Mouse (Mus musculus): ENCODE results near the gene Six2. TPM values are rescaled to one million over a fixed set of nuclear protein-coding genes. Genes with fewer than 3 reads are reported as not detected.
A peak's percentile ranks its signal among the peaks of the same experiment; 100 is the strongest.

Six2 gene
- polyA plus RNA-seq, 1 experiment from 2014 or later: 13.2 TPM

DNA sequence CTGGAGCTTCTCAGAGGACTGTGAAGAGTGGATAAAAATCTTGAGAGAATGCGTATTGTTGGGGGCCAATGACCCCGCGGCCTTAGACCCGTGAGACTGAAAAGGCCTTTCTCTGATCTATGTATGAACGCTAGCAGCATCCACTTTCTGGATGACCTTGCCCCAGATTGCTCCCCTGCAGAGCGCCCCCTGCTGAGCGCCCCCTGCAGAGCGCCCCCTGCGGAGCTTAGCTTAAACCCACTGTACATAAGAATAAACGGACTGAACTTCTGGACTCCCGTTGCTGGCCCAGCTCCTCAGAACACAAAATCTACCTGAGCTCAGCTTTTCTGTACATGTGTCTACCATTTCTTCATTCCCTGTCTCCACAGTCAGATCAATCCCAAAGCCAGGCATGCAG is 27.7 kb upstream of the Six2 start:
- H3K4me2 ChIP-seq (ENCODE audit: low read depth, low read length): no peak overlapping the region
- no peak for DNase-seq (ENCODE audit: low spot score)
- no peak for ATAC-seq (ENCODE audit: low read depth)
- no peaks in the 10 kb centered on the region for H3K9me3 ChIP-seq (ENCODE audit: control insufficient read depth, low read length)
- H3K4me1 ChIP-seq (ENCODE audit: control insufficient read depth, insufficient read depth, low read length): peaks cover 7% of the 10 kb centered on the region; the same call in 1 of the 2 replicates
- 68% methylated on average over 11 of the region's 11 CpGs for WGBS
- H3K9ac ChIP-seq (ENCODE audit: low read depth, low read length): no peak overlapping the region
- H3K27me3 ChIP-seq (replicated peaks; ENCODE audit: control insufficient read depth, insufficient read depth, low read length): no peaks in the 10 kb centered on the region; the same call in 1 of the 2 replicates
- no peaks in the 10 kb centered on the region for H3K36me3 ChIP-seq (ENCODE audit: control insufficient read depth, insufficient read depth, low read length)
- no peak overlapping the region for H3K27ac ChIP-seq (replicated peaks; ENCODE audit: low read depth, low read length)
- H3K4me3 ChIP-seq (ENCODE audit: low read depth, low read length): no peak overlapping the region

DNA sequence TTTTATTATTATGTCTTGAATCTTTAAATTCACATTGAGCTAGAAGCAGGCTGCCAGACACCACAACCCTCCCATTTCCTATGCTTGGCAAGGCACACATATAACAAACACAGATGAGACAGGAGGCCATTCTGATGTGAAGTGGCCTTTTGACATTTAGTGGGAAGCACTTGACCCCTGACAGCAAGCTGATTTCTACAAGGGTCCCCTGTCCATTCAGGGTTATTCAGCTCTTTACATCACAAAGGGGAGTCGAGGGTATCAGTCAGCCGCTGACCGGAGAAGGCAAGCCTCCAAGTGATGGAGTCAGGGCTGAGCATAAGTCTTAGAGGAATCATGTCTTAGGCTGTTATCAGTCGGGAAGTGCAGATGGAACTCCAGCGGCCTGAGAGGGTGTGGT is 26.3 kb upstream of the Six2 start:
- H3K9ac ChIP-seq (ENCODE audit: low read depth, low read length): no peak overlapping the region
- WGBS: 59% methylated on average over 5 of the region's 5 CpGs
- peaks cover 7% of the 10 kb centered on the region; the same call in 1 of the 2 replicates for H3K4me1 ChIP-seq (ENCODE audit: control insufficient read depth, insufficient read depth, low read length)
- no peaks in the 10 kb centered on the region for H3K36me3 ChIP-seq (ENCODE audit: control insufficient read depth, insufficient read depth, low read length)
- DNase-seq (ENCODE audit: low spot score): no peak
- no peak overlapping the region for H3K4me2 ChIP-seq (ENCODE audit: low read depth, low read length)
- ATAC-seq (ENCODE audit: low read depth): no peak
- H3K9me3 ChIP-seq (ENCODE audit: control insufficient read depth, low read length): no peaks in the 10 kb centered on the region
- no peaks in the 10 kb centered on the region for H3K27me3 ChIP-seq (replicated peaks; ENCODE audit: control insufficient read depth, insufficient read depth, low read length)
- no peak overlapping the region for H3K27ac ChIP-seq (replicated peaks; ENCODE audit: low read depth, low read length)
- no peak overlapping the region for H3K4me3 ChIP-seq (ENCODE audit: low read depth, low read length)

DNA sequence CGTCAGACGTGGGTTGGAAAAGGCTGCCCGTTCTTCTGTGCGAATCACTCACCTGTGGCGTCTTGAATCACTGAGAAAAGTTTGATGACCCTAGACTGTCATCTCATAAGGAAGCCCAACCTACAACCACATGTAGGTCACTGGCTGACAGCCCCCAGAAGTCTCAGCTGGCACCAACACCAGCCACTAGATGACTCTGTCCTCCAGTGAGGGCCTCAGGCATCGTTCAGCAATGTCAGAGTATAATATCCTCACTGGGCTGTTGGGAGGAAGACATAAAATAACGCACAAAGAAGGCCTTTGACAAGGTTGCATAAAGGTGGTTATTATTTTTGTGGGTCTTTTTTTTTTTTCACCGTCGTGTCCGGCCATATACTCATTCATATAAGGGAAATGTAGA is 24.8 kb upstream of the Six2 start:
- Histone ChIP-seq H3K36me3 (ENCODE audit: control insufficient read depth, insufficient read depth, low read length) (no peaks in the 10 kb centered on the region), H3K27ac (replicated peaks; ENCODE audit: low read depth, low read length) (no peak overlapping the region), H3K4me1 (ENCODE audit: control insufficient read depth, insufficient read depth, low read length) (peaks cover 7% of the 10 kb centered on the region; the same call in 1 of the 2 replicates), H3K9me3 (ENCODE audit: control insufficient read depth, low read length) (no peaks in the 10 kb centered on the region), H3K27me3 (replicated peaks; ENCODE audit: control insufficient read depth, insufficient read depth, low read length) (no peaks in the 10 kb centered on the region), H3K9ac (ENCODE audit: low read depth, low read length) (no peak overlapping the region), H3K4me3 (ENCODE audit: low read depth, low read length) (no peak overlapping the region), H3K4me2 (ENCODE audit: low read depth, low read length) (no peak overlapping the region)
- peak; percentile 6 for DNase-seq (ENCODE audit: low spot score)
- no peak for ATAC-seq (ENCODE audit: low read depth)
- WGBS: 81% methylated on average over 10 of the region's 10 CpGs

DNA sequence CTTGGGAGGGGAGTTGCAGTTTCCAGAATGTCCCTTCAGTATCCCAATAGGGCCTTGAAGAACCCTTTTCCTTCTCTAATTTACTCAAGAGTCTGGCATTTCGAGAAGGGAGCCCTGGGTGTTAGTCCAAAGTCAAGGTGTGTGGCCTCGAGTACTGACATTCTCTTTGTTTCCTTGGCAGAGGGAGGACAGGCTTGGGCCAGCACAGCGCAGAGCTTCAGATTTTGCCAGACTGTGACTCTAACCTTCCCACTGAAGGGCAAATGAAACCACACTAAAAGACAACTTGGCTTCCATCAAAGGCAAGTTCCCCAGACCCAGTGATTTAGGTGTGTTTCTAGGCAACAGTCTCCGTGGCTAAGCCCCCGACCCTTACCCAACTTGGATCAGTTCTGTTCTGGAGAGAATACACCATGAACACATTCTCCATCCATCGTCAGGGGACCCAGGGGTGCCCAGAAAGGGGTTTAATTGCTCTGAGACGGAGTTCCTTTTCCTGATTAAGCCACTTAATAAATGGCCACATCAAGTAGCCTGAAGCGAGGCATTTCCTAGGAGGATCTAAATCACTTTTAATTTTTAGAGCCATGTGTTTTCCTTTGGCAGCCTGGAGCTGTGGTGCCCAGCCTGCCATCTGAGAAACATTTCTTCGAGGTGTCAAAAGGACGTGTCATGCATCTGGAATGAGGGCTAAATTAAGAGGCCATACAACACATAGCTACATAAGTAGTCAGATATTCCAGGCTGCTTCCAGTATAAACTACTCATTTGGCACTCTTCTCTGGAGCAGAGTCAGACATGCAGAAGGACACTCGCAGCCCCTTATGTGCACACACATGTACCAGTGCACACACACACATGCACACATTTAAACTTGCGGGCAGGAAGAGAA is 16.5 kb upstream of the Six2 start:
- H3K9ac ChIP-seq (ENCODE audit: low read depth, low read length): no peak overlapping the region
- no peaks in the 10 kb centered on the region for H3K27me3 ChIP-seq (replicated peaks; ENCODE audit: control insufficient read depth, insufficient read depth, low read length)
- H3K4me3 ChIP-seq (ENCODE audit: low read depth, low read length): no peak overlapping the region
- no peaks in the 10 kb centered on the region for H3K9me3 ChIP-seq (ENCODE audit: control insufficient read depth, low read length)
- no peak for DNase-seq (ENCODE audit: low spot score)
- H3K4me1 ChIP-seq (ENCODE audit: control insufficient read depth, insufficient read depth, low read length): no peaks in the 10 kb centered on the region
- H3K4me2 ChIP-seq (ENCODE audit: low read depth, low read length): no peak overlapping the region
- H3K27ac ChIP-seq (replicated peaks; ENCODE audit: low read depth, low read length): no peak overlapping the region
- H3K36me3 ChIP-seq (ENCODE audit: control insufficient read depth, insufficient read depth, low read length): no peaks in the 10 kb centered on the region
- ATAC-seq (ENCODE audit: low read depth): no peak
- 62% methylated on average over 12 of the region's 12 CpGs for WGBS

DNA sequence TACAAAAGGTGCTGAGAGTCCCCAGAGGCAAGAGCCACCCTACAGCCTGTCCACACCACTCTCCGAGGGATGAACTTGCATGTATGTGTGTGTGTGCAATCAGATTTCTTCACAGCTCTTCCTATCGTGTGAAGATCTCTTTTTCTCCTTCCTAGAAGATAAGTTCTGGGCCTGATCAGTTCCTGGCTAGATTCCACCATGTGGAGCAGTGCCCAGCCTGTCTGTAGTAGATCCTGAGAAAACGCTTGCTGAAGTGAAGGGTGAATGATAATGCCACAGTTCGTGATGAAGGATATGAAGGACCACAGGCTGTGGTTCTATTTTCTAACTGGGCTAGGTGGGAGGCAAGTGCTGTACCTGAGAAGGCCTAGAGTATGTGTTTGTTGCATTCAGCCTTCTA is 12.0 kb upstream of the Six2 start:
- ATAC-seq (ENCODE audit: low read depth): no peak
- H3K27me3 ChIP-seq (replicated peaks; ENCODE audit: control insufficient read depth, insufficient read depth, low read length): no peaks in the 10 kb centered on the region
- WGBS: 69% methylated on average over 4 of the region's 4 CpGs
- no peaks in the 10 kb centered on the region for H3K36me3 ChIP-seq (ENCODE audit: control insufficient read depth, insufficient read depth, low read length)
- DNase-seq (ENCODE audit: low spot score): no peak
- no peaks in the 10 kb centered on the region for H3K9me3 ChIP-seq (ENCODE audit: control insufficient read depth, low read length)
- H3K27ac ChIP-seq (replicated peaks; ENCODE audit: low read depth, low read length): no peak overlapping the region
- no peak overlapping the region for H3K4me2 ChIP-seq (ENCODE audit: low read depth, low read length)
- H3K4me3 ChIP-seq (ENCODE audit: low read depth, low read length): no peak overlapping the region
- H3K4me1 ChIP-seq (ENCODE audit: control insufficient read depth, insufficient read depth, low read length): no peaks in the 10 kb centered on the region
- no peak overlapping the region for H3K9ac ChIP-seq (ENCODE audit: low read depth, low read length)

DNA sequence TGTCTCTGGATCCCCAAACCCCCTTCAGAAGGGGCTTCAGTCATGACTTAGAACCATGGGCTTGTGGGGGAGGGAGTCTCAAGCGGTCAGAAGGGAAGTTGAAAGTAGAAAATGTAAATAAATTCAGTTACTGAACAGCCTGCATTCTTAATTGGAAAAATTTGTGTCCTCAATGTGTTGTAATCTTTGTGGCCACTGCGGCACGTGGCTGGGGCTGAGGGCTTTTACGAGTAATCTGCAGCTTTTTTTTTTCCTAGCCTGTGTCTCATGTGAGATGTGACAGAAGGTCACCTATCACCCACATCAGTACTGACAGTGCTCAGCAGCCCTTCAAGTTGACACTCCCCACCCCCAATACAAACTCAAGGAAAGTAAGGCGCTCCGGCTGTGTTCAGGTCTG is 10.6 kb upstream of the Six2 start:
- Histone ChIP-seq H3K9ac (ENCODE audit: low read depth, low read length) (no peak overlapping the region), H3K36me3 (ENCODE audit: control insufficient read depth, insufficient read depth, low read length) (no peaks in the 10 kb centered on the region), H3K4me2 (ENCODE audit: low read depth, low read length) (no peak overlapping the region), H3K27ac (replicated peaks; ENCODE audit: low read depth, low read length) (no peak overlapping the region), H3K4me3 (ENCODE audit: low read depth, low read length) (no peak overlapping the region), H3K4me1 (ENCODE audit: control insufficient read depth, insufficient read depth, low read length) (no peaks in the 10 kb centered on the region), H3K9me3 (ENCODE audit: control insufficient read depth, low read length) (peaks cover 4% of the 10 kb centered on the region; the same call in 1 of the 2 replicates), H3K27me3 (replicated peaks; ENCODE audit: control insufficient read depth, insufficient read depth, low read length) (peaks cover 6% of the 10 kb centered on the region; the same call in 1 of the 2 replicates)
- no peak for ATAC-seq (ENCODE audit: low read depth)
- DNase-seq (ENCODE audit: low spot score): no peak
- 69% methylated on average over 6 of the region's 6 CpGs for WGBS

DNA sequence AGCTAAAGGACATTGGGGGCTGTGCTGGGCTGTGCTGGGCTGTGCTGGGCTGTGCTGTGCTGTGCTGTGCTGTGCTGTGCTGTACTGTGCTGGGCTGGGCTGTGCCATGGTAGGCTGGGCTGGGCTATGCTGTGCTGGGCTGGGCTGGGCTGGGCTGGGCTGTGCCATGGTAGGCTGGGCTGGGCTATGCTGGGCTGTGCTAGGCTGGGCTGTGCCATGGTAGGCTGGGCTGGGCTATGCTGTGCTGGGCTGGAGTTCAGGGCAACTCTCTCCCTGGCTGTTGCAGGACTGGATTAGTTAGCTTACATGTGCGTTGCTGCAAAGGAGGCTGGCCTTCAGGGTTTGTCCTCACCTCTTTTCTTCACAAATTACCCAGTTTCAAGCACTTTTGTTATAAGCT is 9.9 kb upstream of the Six2 start:
- Histone ChIP-seq H3K9me3 (ENCODE audit: control insufficient read depth, low read length) (peaks cover 4% of the 10 kb centered on the region; the same call in 1 of the 2 replicates), H3K36me3 (ENCODE audit: control insufficient read depth, insufficient read depth, low read length) (no peaks in the 10 kb centered on the region), H3K4me3 (ENCODE audit: low read depth, low read length) (no peak overlapping the region), H3K27me3 (replicated peaks; ENCODE audit: control insufficient read depth, insufficient read depth, low read length) (peaks cover 7% of the 10 kb centered on the region), H3K27ac (replicated peaks; ENCODE audit: low read depth, low read length) (no peak overlapping the region), H3K4me1 (ENCODE audit: control insufficient read depth, insufficient read depth, low read length) (peaks cover 2% of the 10 kb centered on the region; the same call in 1 of the 2 replicates), H3K4me2 (ENCODE audit: low read depth, low read length) (no peak overlapping the region), H3K9ac (ENCODE audit: low read depth, low read length) (no peak overlapping the region)
- WGBS: 79% methylated on average over 1 of the region's 1 CpGs
- DNase-seq (ENCODE audit: low spot score) (no peak), ATAC-seq (ENCODE audit: low read depth) (no peak)

DNA sequence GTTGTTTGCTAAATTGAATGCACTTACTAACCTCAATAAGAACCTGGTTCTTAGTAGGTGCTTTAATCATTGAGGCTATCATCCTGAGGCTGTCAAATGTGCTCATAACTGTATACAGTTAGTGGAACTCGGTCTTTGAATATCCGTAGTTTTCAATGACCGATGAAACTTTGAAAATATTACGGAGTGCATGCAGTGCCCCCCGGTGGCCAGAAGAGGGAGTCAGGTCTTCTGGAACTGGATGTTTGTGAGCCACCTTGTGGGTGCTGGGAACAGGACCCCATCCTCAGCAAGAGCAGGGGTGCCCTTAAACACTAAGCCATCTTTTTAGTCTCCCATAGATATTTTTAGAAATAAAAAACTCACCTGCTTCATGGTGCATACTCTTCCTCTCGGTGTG is 6.4 kb upstream of the Six2 start:
- peak overlapping the region; percentile 72 for H3K4me2 ChIP-seq (ENCODE audit: low read depth, low read length)
- peak overlapping the region; percentile 87 for H3K27ac ChIP-seq (replicated peaks; ENCODE audit: low read depth, low read length)
- peaks cover 4% of the 10 kb centered on the region; the same call in 1 of the 2 replicates for H3K9me3 ChIP-seq (ENCODE audit: control insufficient read depth, low read length)
- no peak for DNase-seq (ENCODE audit: low spot score)
- H3K9ac ChIP-seq (ENCODE audit: low read depth, low read length): no peak overlapping the region
- peak overlapping the region; percentile 66; the same call in 1 of the 2 replicates for H3K4me3 ChIP-seq (ENCODE audit: low read depth, low read length)
- ATAC-seq (ENCODE audit: low read depth): no peak
- 78% methylated on average over 6 of the region's 6 CpGs for WGBS
- H3K36me3 ChIP-seq (ENCODE audit: control insufficient read depth, insufficient read depth, low read length): no peaks in the 10 kb centered on the region
- H3K27me3 ChIP-seq (replicated peaks; ENCODE audit: control insufficient read depth, insufficient read depth, low read length): peaks cover 41% of the 10 kb centered on the region
- peaks cover 13% of the 10 kb centered on the region; the same call in 1 of the 2 replicates for H3K4me1 ChIP-seq (ENCODE audit: control insufficient read depth, insufficient read depth, low read length)
